Mouse (Mus musculus) cerebellum, postnatal 25 days (tissue): ENCODE results near the gene Sugt1.
A peak's percentile ranks its signal among the peaks of the same experiment; 100 is the strongest.

Experiments
- DNase-seq, 2 experiments: peaks; one replicate each; pipeline ENCODE4 v3.0.0; 2021; ENCODE audit warnings: mixed read lengths in 2 of 2

Sugt1 gene

DNA sequence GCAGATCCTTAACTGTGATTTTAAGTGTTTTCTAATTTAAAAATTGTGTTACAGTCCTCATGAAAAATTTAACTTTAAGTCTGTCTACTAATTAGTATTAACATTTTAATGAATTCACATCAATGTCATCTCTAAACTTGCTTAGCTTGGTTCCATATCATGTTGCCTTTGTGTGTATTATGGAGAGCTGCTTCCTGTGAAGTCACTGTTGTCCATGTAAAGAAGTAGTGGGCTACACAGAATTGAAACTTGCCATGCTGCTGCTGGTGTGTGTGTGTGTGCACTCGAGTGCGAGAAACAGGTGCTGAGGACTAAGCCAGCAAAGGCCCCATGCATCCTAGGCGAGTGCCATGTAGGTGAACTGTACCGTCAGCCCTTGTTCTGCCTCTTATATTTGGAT lies 19.9 kb downstream of the Sugt1 start:
- DNase-seq, result no peak

DNA sequence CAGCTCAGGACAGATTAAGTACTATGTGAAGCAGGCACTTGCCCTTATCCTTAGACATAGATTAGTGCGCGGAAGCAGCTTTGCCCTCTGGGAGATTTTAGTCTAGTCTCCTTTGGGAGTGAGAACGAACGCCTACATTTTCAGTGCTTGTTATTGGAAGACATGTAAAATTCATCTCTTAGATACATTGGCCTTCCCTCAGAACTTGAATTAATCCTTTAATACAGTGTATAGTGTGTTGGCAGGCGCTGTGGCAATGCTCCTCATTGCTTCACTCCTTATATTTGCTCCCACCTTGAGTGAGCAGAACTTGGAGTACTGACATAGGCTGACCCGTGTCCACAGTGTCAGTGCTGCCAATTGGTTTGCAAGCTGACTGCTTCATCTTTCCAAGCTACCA lies 20.8 kb downstream of the Sugt1 start:
- no peak for DNase-seq

DNA sequence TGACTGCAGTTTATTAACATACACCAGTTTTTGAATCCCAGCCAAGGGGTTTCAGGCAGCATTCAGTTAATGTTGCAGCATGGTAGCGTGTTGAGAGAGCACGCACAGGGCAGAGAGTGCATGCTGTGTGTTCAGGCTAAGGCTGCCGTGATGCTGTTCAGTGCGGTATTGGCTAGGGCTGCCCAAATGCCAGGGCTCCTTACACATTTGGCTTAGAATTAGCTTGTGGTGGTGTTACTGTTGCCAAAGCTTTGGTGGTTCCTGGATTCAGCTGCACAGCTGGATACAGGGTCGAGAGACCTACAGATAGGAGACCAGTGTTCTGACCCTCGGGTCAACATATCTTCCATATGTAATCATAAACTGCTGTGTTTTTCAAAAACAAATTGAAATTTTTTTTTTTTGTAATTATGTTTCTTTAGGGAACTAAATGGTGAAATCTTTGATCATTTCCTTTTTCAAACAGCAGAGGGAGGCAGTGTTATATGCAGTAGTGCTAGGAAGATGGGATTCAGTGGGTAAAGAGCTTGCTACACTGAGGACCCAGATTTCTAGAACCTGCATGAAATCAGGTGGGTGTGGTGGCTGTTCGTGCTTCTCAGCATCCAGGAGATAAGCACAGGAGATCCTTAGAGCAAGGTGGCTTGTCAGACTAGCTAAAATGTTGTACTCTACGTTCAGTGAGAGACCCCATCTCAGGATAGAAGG lies 29.8 kb downstream of the Sugt1 start:
- DNase-seq, result peak; percentile 7 to 8

DNA sequence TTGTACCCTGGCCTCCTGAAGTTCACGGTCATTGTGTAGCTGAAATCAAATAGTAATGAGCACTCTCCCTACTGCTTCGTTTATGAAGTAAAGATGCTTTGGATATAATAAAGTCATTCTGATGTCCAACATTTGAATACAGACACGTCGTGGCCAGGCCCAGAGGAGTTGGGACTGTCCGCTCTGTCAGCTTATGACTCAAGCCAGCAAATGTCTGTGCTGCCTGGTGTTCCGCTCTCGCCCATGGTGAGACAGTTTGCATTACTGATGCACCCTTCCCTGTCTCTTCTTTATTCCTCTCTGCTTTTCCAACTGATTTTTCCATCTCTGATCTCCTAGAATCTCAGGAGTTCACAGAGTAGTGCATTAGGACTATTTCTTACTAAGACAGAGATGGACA lies 32.3 kb downstream of the Sugt1 start:
- DNase-seq, result no peak

GRCm38 (mm10) chr14:79621143-79621542 lies 33.7 kb downstream of the Sugt1 start:
- no peak for DNase-seq

GRCm38 (mm10) chr14:79632330-79632729 lies 44.8 kb downstream of the Sugt1 start:
- no peak for DNase-seq

DNA sequence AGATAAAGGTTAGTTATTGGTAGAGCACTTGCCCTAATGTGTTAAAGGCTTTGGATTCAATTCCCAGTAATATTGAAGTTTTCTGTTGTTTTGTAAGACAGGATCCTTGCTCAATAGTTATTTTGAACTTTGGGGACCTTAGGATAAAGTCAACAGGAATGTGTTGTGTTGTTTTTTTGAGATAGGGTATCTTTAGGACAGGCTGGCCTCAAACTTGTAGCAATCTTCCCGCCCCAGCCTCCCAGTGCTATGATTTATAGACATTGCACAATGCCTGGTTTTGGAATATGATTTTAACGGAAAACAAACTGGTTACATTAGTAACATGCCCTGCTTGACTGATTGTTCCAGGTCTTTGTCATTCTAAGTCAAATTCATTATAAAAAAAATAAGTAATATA lies 45.7 kb downstream of the Sugt1 start:
- no peak for DNase-seq

DNA sequence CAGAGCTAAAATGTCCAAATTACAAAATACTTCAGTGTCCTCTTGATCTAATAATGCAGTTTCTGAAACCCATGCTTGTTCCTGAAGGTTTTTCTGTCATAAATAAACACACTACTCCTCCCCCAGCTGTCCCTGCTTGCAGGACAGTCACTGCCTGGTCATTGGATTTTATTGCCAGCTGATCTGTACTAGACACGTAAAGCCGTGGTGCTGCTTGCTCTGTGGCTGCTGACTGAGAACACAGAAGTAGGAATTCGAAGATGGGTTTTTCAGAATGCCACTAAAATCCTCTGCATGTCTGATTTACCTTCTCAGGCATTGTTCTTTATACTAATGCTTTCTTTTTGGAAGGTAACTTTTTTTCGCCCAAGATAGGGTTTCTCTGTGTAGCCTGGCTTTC lies 49.3 kb downstream of the Sugt1 start:
- no peak for DNase-seq

DNA sequence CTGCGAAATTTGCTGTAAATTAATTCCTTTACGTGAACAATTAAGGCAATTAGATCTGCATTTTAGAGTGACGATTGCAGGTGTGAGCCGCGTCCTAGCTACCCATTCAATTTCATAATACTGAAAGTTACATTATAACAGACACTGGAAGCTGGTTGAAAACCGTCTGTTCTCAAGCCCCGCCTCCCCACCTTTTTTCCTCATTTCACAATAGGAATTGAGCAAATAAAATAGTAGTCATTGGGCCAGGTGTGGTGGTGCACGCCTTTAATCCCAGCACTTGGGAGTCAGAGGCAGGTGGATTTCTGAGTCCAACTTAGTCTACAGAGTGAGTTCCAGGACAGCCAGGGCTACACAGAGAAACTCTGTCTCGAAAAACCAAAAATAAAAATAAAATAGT lies 54.6 kb downstream of the Sugt1 start:
- no peak for DNase-seq

GRCm38 (mm10) chr14:79645378-79645777 lies 57.9 kb downstream of the Sugt1 start:
- DNase-seq, result no peak

DNA sequence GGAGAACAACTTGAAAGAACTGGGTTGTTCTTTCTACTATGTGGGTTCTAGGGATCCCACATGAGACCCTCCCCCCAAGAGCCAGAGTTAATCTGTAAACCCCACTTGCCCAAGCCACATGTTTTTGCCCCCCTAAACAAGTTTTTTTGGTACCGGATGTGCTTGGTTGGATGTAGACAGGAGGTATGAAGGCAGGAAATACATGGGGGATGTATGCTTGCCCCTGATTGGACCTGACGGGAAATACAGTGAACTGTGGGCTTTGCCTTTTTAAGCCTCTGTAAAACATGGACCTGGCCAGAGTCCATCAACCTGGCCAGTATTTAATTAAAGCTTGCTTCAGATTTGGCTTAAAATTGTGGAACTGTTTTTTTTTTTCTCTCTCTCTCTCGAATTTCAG lies 62.2 kb downstream of the Sugt1 start:
- no peak for DNase-seq

- DNase-seq, result no peak
These were observed 65.2 kb downstream of the Sugt1 start for GRCm38 (mm10) chr14:79652654-79653053.

- peak; percentile 16 to 30 for DNase-seq
These were observed 70.8 kb downstream of the Sugt1 start for GRCm38 (mm10) chr14:79658286-79658685.

DNA sequence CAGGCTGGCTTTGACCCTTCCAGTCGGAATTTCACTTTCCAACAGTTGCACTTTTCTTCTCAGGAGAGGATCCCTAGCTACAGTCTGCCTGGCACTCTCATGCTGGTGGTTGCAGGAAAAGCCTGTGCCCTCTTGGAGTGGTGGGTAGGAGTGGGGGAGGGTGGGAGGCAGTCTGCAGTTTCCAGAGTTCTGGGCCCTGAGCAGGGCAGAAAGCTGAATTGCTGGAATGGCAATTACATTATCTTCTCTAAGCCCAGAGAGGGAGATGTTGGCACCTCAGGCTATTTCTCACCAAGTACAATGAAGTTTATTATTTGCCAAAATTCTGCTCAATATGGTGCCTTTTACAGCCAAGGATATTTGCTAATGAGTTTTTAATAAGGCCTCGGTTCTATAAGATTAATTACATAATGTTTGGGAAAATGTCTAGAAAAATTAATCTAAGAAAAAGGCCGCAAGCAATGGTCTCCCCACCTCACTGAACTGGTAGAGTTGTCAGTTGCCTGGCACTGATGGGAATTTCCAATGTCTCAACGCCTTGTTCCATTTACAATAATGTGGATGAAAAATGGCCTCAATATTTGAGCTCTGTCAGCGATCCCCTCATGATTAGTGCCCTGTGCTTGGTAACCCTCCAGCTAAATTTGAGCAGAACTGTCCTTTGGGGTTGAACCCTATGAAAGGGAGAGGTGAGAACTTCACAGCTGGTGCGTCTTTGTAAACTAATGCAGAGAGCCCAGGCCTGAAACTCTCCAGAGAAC lies 71.4 kb downstream of the Sugt1 start:
- DNase-seq, result no peak

GRCm38 (mm10) chr14:79660467-79660866 lies 73.0 kb downstream of the Sugt1 start:
- no peak for DNase-seq

DNA sequence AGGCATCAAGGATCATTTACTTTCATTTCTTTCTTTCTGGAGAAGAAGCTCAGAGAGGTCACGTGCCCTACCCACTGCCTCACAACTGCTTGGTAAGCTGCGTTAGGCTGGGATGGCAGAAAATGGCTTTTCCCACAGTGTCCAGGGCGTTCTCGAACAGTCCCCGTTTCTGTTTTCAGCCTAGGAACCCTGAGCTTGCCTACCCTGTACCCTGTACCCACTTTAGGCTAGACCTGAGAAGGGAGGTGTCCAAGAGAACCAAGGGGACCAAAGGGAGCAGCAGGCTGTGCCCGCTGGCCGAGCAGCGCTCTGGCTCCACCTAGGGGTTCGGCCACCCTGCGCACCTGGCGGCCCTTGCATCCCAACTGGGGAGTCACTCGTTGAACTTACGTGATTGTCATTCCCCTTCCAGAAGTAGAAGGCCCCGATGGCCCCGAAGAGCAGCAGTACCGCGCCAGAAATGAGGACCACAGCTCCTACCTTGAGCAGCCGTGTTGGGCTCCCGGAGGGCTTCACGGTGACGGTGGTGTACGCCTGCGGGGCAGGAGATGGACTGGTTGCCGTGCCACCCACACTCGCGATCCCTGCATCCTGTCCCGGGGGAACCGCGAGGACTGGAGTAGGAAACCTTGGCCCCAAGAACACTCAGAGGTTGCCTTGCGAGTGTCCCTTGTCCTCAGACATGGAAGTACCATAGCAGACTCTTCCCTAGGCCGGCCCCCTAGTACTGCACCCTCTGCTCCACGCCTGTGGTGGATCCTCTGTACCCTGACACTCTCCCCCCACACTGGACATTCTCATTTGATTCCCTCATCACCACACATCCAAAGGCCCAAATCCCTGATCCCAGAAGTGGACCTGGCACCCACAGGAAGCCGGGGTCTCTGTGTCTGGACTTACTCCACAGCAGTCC lies 73.8 kb downstream of the Sugt1 start:
- DNase-seq, result peak; percentile 64 to 76

GRCm38 (mm10) chr14:79662001-79662400 lies 74.5 kb downstream of the Sugt1 start, which contains the start of gene Cnmd:
TSS of gene Cnmd (minus strand) at chr14:79662170.
- no peak for DNase-seq

- no peak for DNase-seq
These were observed 83.5 kb downstream of the Sugt1 start for GRCm38 (mm10) chr14:79671008-79671407.

DNA sequence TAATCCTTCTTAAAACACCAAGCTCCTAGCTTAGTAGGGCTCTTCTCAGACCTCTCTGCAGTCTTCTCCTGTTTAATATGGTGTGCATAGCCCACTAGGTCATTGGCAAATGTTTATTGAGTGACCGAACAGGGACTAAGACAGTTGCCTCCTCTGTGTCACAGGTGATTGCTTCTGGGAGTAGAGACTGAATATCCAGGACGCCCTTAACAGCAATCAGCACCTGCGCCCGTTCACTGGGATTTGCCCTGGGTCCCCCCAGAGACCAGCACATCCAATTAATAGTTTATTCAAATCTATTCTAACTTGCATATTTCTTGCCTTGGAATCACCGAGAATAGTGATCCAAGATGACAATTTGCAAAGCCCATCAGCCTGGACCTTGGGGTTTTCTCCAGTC lies 85.1 kb downstream of the Sugt1 start:
- DNase-seq, result no peak

GRCm38 (mm10) chr14:79673083-79674013 lies 85.9 kb downstream of the Sugt1 start:
- DNase-seq, result no peak

DNA sequence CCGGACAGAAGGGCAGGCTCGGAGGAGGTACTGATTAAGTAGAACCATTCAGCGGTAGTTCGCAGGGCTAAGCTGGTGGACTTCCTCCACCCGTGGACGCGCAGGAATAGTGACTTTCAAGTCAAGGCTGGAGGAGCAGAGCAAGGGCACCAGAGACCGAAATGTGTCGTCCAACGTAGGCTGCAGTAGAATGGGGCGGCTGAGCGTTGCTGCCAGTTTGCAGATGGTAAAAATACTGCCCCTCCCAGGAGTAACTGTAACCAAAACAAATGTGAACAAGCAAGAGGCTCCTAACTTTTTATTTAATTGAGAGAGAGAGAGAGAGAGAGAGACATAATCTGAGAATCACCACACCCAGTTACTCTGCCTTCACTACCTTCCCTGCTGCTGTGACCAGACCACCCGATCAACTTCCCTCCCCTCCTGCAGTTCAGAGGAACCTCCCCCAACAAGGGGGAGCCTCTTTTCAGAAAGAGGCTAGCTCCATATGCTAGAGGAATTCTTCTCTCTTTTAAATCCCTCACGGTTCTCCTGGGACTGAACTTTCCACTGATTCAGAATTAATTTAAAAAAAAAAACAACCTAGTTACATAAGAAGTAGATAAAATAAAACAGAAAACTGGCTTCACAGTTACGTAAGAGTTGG lies 89.7 kb downstream of the Sugt1 start:
- no peak for DNase-seq
